Mouse (Mus musculus) erythroblast, embryonic 14.5 days (primary cell): ENCODE results near the gene D11Wsu47e. TPM values are rescaled to one million over a fixed set of nuclear protein-coding genes. Genes with fewer than 3 reads are reported as not detected.

Experiments
- H3K27me3 ChIP-seq: 2 replicates; pipeline ENCODE4 v1.6.1; 2012; ENCODE audit warnings: inconsistent platforms; ENCODE audit not compliant: control insufficient read depth
- H3K36me3 ChIP-seq: 2 replicates; pipeline ENCODE4 v1.6.1; 2012; ENCODE audit warnings: mild to moderate bottlenecking, inconsistent platforms; ENCODE audit not compliant: control insufficient read depth
- H3K4me1 ChIP-seq: 2 replicates; pipeline ENCODE4 v1.6.1; 2012; ENCODE audit warnings: inconsistent platforms; ENCODE audit not compliant: control insufficient read depth
- H3K4me3 ChIP-seq: replicated peaks from 2 replicates; pipeline ENCODE3; 2012; ENCODE audit warnings: moderate library complexity, mild to moderate bottlenecking, inconsistent platforms
- H3K9me3 ChIP-seq: 2 replicates; pipeline ENCODE4 v1.6.1; 2012; ENCODE audit warnings: low read length, inconsistent platforms, mixed read lengths; ENCODE audit not compliant: control insufficient read depth
- GATA1 ChIP-seq: IDR thresholded peaks from 2 replicates; pipeline ENCODE4 v1.6.1; 2012; ENCODE audit warnings: low read length, inconsistent platforms, mixed read lengths
- TAL1 ChIP-seq: IDR thresholded peaks from 3 replicates; pipeline ENCODE4 v1.6.1; 2012; ENCODE audit warnings: low read length, inconsistent platforms, mixed read lengths
- polyA plus RNA-seq: library from polyadenylated mRNA; stranded (reverse); fragments of >175 nt; gene quantifications from 2 replicates; pipeline ENCODE4 v1.2.3, GENCODE M21; 2012

D11Wsu47e gene
- polyA plus RNA-seq, 1 experiment, result 0.43 TPM

DNA sequence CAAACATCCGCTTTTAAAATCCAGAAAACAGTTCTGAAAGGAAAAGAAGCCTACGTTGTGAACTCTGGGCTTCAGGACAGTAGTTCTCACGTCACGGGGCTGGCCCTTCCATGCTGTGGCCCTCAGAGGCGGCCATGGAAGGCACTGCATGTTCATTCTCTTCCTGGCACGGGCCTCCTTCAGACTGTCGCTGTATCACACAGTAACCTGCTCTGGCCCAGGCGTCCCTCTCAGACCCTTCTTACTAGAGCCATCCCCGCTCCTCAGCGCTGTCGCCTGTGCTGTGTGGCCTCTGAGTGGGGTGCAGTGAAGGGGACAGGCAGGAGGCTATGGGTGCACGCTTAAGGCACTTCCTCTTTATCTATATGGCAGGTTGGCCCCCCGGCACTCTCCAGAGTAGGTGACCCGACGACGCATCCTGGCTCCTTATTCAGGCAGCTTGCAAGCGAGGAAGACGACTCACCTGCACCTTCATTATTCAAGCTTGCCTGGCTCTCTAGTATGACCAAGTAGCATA is 22.3 kb upstream of the D11Wsu47e start:
- peaks cover 16% of the 10 kb centered on the region for H3K4me1 ChIP-seq
- H3K36me3 ChIP-seq, result peaks cover 97% of the 10 kb centered on the region
- H3K27me3 ChIP-seq, result no peaks in the 10 kb centered on the region
- H3K4me3 ChIP-seq, result no peak overlapping the region
- TF ChIP-seq TAL1 (no peak), GATA1 (no peak)
- H3K9me3 ChIP-seq, result no peaks in the 10 kb centered on the region

DNA sequence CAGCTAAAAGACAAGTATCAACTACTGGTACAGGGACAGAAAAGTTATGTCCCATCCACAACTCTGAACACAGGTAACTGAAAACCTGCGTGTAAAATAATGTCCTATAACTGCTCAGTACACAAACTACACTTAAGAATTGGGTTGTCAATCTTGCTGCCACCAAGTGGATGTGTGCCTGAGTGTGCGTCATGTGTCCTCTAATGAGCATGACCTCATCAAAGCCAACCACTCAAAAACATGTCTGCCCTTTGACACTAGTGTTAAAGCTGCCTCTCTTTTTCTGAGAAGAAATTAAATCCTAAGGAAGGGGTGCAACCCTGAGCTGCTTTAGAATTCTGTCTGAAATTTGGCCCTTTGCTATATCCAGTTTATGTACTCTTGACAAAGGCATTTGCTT is 19.9 kb upstream of the D11Wsu47e start:
- H3K9me3 ChIP-seq, result no peaks in the 10 kb centered on the region
- no peak overlapping the region for H3K4me3 ChIP-seq
- H3K4me1 ChIP-seq, result peaks cover 40% of the 10 kb centered on the region
- no peaks in the 10 kb centered on the region for H3K27me3 ChIP-seq
- TF ChIP-seq TAL1 (no peak), GATA1 (no peak)
- peaks cover 97% of the 10 kb centered on the region for H3K36me3 ChIP-seq

DNA sequence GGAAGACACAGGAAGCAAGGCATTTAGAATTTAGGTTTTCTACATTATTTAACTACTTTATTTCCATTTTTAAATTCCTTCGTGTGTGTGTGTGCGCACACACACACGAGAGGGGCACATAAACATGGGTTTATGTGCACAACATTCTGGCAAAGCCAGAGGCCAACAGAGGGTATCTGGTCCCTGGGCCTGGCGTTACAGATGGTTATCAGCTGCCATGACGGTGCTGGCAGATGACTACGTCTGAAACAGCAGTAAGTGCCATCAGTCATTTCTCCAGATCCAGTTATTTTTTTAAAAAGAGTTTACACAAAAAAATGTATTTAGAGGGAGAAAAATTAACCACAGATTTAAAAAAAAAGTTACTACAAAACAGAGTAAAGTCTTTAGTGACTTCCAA is 18.0 kb upstream of the D11Wsu47e start:
- H3K36me3 ChIP-seq, result peaks cover 96% of the 10 kb centered on the region
- H3K4me1 ChIP-seq, result peaks cover 55% of the 10 kb centered on the region
- H3K27me3 ChIP-seq, result no peaks in the 10 kb centered on the region
- peak overlapping the region; percentile 43 for H3K4me3 ChIP-seq
- TF ChIP-seq TAL1 (no peak), GATA1 (peak; percentile 54)
- H3K9me3 ChIP-seq, result no peaks in the 10 kb centered on the region

DNA sequence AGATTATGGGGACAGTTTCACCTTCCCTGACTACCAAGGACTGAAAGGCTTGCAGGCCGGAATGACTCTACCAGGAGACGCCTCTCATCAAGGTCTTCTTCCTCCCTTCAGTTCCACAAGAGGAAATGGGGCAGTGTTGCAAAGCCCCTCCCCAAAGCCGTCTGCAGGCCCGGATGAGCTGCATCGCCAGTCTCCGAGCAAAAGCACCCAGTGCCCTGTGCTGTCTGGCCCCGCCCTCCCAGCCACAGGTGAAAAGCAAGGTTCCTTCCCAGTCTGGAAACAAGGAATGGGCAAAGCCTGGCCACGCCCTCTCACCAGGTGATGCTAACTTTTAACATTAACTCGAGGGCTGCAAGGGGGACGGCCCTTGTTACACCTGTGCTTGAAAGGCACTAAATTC is 17.6 kb upstream of the D11Wsu47e start:
- peaks cover 96% of the 10 kb centered on the region for H3K36me3 ChIP-seq
- no peaks in the 10 kb centered on the region for H3K27me3 ChIP-seq
- peak overlapping the region; percentile 43 for H3K4me3 ChIP-seq
- H3K4me1 ChIP-seq, result peaks cover 59% of the 10 kb centered on the region
- TF ChIP-seq TAL1 (no peak), GATA1 (no peak)
- no peaks in the 10 kb centered on the region for H3K9me3 ChIP-seq

DNA sequence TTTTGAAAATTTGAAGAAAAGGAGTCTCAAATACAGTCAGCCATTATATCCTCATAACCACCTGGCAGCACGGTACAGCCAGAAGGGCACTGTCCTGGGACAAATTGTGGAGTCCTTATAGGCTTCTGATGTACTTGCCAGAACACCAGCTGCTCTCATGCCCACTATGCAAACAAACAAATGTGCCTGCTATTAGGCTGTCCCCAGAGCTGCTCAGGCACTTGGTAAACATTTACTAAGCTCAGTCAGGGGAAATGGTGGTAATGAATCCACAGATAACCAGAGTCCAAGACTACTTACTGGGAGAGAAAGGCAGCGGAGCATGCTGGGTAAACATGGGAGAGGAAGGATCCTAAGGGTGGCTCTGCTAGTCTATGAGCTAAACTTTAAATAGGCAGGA is 17.1 kb upstream of the D11Wsu47e start:
- Histone ChIP-seq H3K4me1 (peaks cover 62% of the 10 kb centered on the region), H3K4me3 (peak overlapping the region; percentile 43), H3K36me3 (peaks cover 96% of the 10 kb centered on the region), H3K27me3 (no peaks in the 10 kb centered on the region), H3K9me3 (no peaks in the 10 kb centered on the region)
- no peak for TF ChIP-seq TAL1

DNA sequence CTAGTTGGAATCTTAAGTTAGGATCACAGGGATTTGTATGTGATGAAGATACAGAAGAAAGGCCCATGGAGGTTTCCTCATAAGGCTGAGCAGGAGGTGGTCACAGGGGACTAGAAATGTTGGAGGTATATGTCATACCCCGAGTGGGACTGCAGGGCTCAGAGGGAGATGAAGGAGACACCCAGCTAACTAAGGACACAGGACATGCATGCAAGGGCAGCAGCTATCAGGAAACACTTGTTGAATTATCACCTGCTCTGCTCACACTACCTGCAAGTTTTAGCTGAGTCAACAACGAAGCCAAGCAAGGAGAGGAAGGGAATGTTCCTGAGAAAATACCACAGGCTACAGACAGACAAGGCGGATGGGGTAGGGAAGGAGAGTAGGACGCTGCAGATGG is 16.5 kb upstream of the D11Wsu47e start:
- Histone ChIP-seq H3K36me3 (peaks cover 96% of the 10 kb centered on the region), H3K4me3 (no peak overlapping the region)
- TF ChIP-seq GATA1, result no peak
- TF ChIP-seq TAL1, result no peak

DNA sequence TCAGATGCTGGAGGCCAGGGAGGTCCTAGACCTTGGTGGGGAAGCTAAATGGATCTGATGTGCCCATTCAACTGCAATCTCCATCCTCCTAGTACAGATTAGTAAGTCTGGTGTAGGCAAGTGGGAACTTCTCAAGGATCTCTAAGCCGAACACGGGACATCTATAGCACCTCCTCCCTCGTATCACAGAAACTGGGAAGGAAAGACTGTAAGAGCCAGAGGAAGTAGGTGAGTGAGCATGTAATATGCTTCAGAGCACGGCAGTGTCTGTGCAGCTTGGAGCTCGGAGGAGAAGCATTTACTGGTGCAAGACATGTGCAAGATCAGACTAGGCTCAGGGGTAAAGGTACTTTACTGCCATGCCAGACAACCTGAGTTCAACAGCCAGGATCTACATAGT is 15.4 kb upstream of the D11Wsu47e start:
- TF ChIP-seq TAL1, result no peak
- no peak for TF ChIP-seq GATA1
- no peaks in the 10 kb centered on the region for H3K9me3 ChIP-seq
- no peaks in the 10 kb centered on the region for H3K27me3 ChIP-seq
- H3K36me3 ChIP-seq, result peaks cover 96% of the 10 kb centered on the region
- H3K4me3 ChIP-seq, result no peak overlapping the region
- peaks cover 72% of the 10 kb centered on the region for H3K4me1 ChIP-seq

More for the DNA sequence above, 16.5 kb upstream of the D11Wsu47e start:
- Histone ChIP-seq H3K9me3 (no peaks in the 10 kb centered on the region), H3K27me3 (no peaks in the 10 kb centered on the region), H3K4me1 (peaks cover 66% of the 10 kb centered on the region)

DNA sequence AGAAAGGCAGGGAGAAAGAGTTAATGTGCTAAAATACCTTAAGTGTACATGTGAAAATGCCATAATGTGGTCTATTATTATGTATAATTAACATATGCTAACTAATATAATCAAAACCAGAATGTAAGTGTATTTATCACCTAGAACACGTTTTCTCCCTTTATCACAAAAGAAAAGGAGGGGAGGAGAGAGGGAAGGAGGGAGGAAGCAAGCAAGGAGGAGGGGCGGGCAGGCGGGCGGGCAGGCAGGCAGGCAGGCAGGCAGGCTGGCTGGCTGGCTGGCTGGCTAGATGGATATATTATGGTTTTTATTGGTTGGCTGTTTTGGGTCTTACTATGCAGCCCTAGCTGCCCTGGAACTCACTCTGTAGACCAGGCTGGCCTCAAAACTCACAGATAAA is 14.5 kb upstream of the D11Wsu47e start:
- TF ChIP-seq GATA1 (no peak), TAL1 (no peak)
- Histone ChIP-seq H3K27me3 (no peaks in the 10 kb centered on the region), H3K4me3 (no peak overlapping the region), H3K9me3 (no peaks in the 10 kb centered on the region), H3K36me3 (peaks cover 96% of the 10 kb centered on the region), H3K4me1 (peaks cover 73% of the 10 kb centered on the region)

DNA sequence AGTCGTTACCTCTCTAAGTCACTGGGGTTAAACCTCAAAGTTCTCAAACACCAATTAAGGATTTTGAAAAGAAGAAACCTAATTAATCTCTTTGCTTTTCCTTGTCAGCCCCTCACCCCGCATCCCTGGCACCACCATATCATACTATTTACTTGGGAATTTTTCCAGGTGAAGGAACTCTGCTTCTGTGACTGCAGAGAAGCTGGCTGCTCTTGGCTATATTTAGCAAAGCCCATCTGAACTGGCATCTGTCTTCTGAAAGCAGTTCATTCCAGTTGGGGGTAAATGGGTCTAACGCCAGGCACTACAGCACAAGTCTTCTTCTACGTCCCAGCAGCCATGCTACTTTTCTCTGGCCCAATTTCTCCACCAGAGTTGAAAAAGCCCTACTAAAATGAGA is 10.6 kb upstream of the D11Wsu47e start:
- H3K27me3 ChIP-seq, result no peaks in the 10 kb centered on the region
- no peak overlapping the region for H3K4me3 ChIP-seq
- H3K9me3 ChIP-seq, result no peaks in the 10 kb centered on the region
- H3K4me1 ChIP-seq, result peaks cover 63% of the 10 kb centered on the region
- H3K36me3 ChIP-seq, result peaks cover 98% of the 10 kb centered on the region
- TF ChIP-seq TAL1 (no peak), GATA1 (no peak)

DNA sequence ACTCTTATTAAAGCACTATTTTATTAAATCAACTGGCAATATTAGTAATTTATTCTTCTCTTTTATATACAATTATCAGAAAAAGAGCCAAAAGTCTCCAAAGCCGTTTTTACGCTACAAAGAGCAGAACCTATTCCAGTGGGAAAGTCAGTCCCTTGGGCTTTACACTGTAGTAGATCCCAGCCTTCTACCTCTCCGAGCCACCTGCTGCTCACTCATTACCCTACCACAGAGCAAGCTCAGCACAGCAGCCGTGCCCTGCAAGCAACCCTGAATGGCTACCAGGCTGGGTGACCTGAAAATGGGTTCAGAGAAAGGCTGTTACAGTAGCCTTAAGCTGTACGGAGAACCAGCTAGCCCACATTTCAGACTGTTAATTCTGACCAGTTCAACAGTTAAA is 9.6 kb upstream of the D11Wsu47e start:
- no peak for TF ChIP-seq GATA1
- no peak for TF ChIP-seq TAL1
- H3K36me3 ChIP-seq, result peaks cover 97% of the 10 kb centered on the region
- no peaks in the 10 kb centered on the region for H3K27me3 ChIP-seq
- H3K9me3 ChIP-seq, result no peaks in the 10 kb centered on the region
- H3K4me1 ChIP-seq, result peaks cover 61% of the 10 kb centered on the region
- H3K4me3 ChIP-seq, result no peak overlapping the region
